Mouse (Mus musculus): Measurements from ENCODE around the gene Pacs2.

DNA sequence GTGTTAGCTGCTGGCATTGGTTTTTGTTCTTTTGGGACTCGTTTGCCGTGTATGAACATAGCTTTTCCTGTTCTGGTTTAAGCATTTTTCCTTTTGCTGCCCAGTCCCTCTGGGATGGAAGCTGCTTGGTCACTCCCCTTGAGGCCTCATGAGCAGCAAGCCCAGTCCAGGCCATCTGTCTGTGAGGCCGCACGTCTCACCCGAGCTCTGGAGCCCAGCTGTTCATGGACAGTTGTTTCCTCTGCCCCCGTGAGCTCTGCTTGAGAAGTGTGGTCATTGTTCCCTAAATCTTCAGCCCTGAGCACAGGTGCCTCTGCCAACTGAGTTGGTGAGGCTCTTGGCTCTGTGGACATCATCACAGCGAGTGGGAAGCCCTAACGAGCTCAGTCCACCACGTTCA lies 14.6 kb downstream of the Pacs2 start:
- TF ChIP-seq MAFK (IDR thresholded peaks at IDR 0.05; ENCODE audit: insufficient read depth, low read depth, low read length) (no peak), ZC3H11A (IDR thresholded peaks at IDR 0.05; ENCODE audit: borderline replicate concordance, low read depth, low read length) (no peak), ZNF384 (IDR thresholded peaks at IDR 0.05; ENCODE audit: low read depth, low read length) (no peak), HCFC1 (IDR thresholded peaks at IDR 0.05; ENCODE audit: borderline replicate concordance, insufficient read depth, low read length) (no peak)
